Mouse (Mus musculus) forebrain, embryonic 16.5 days (tissue): ENCODE measurements around the gene Ank. TPM values are rescaled to one million over a fixed set of nuclear protein-coding genes. Genes with fewer than 3 reads are reported as not detected.
A peak's percentile ranks its signal among the peaks of the same experiment; 100 is the strongest.
"Not testable (repeated sequence)": the region's sequence is repeated elsewhere in the genome, so short reads cannot be mapped to it uniquely, and the experiment has no call there.

Experiments
- ATAC-seq: fragments of 200-750 bp; cut with Nextera tagmentation; 2 replicates; pipeline ENCODE4 v1.8.0; 2017; ENCODE audit warnings: mild to moderate bottlenecking, moderate library complexity
- H3K27ac ChIP-seq: fragments of 300-500 bp; sonication (generic); 2 replicates; pipeline ENCODE4 v1.5.1; 2014; ENCODE audit warnings: low read length, control low read depth
- H3K27me3 ChIP-seq: fragments of 300-500 bp; sonication (generic); replicated peaks from 2 replicates; pipeline ENCODE4 v1.6.1; 2014; ENCODE audit warnings: low read length; ENCODE audit not compliant: control insufficient read depth, insufficient read depth
- H3K36me3 ChIP-seq: fragments of 300-500 bp; sonication (generic); 2 replicates; pipeline ENCODE4 v1.6.1; 2014; ENCODE audit not compliant: control insufficient read depth, insufficient read depth
- H3K4me1 ChIP-seq: fragments of 300-500 bp; sonication (generic); replicated peaks from 2 replicates; pipeline ENCODE4 v1.6.1; 2014; ENCODE audit warnings: low read length; ENCODE audit not compliant: control insufficient read depth, insufficient read depth
- H3K4me2 ChIP-seq: fragments of 300-500 bp; sonication (generic); 2 replicates; pipeline ENCODE4 v1.6.1; 2014; ENCODE audit warnings: mild to moderate bottlenecking, low read length, control low read depth
- H3K4me3 ChIP-seq: fragments of 300-500 bp; sonication (generic); replicated peaks from 2 replicates; pipeline ENCODE4 v1.5.1; 2014; ENCODE audit warnings: mild to moderate bottlenecking, low read length, control low read depth
- H3K9ac ChIP-seq: fragments of 300-500 bp; sonication (generic); replicated peaks from 2 replicates; pipeline ENCODE4 v1.6.1; 2014; ENCODE audit warnings: low read depth, low read length, control low read depth
- H3K9me3 ChIP-seq: fragments of 300-500 bp; sonication (generic); 2 replicates; pipeline ENCODE4 v1.6.1; 2016; ENCODE audit warnings: low read length; ENCODE audit not compliant: control insufficient read depth
- WGBS: fragments of 180-500 bp; shearing (Covaris S2); extraction: QIAGEN DNeasy Blood & Tissue Kit; methylation state at CpG from one replicate; pipeline ENCODE4 v1.1.7; 2014; 5-methylcytosine and 5-hydroxymethylcytosine counted together
- polyA plus RNA-seq: library from polyadenylated mRNA; unstranded; fragments of >200 nt; fragmentation: Nextera tagmentation; extraction: Ambion mirVana; gene quantifications from 2 replicates; pipeline ENCODE4 v1.2.1, GENCODE M21; 2015

Gene Ank
- polyA plus RNA-seq, 1 experiment from 2014 or later = 17.9 TPM

DNA sequence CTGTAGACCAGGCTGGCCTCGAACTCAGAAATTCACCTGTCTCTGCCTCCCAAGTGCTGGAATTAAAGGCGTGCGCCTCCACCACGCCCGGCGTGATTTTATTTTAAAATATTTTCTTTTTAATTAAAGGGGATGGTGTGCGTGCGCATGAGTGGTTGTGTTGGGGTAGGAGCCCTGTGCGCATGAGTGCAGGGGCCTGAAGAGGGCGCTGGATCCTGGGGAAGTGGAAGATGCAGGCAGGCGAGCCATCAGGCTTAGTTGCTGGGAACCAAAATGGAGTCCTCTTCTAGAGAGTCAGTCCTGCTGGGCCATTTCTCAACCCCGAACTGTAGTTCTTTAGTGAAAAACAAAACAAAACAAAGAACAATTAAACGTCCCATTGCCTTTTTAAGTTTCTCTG lies 2.6 kb upstream of the Ank start:
- Histone ChIP-seq H3K9ac (no peak overlapping the region), H3K27me3 (no peaks in the 10 kb centered on the region), H3K4me1 (peaks cover 32% of the 10 kb centered on the region), H3K27ac (no peak overlapping the region), H3K9me3 (no peaks in the 10 kb centered on the region), H3K4me2 (no peak overlapping the region), H3K4me3 (no peak overlapping the region), H3K36me3 (no peaks in the 10 kb centered on the region)
- no peak for ATAC-seq
- 94% methylated on average over 13 of the region's 13 CpGs for WGBS

DNA sequence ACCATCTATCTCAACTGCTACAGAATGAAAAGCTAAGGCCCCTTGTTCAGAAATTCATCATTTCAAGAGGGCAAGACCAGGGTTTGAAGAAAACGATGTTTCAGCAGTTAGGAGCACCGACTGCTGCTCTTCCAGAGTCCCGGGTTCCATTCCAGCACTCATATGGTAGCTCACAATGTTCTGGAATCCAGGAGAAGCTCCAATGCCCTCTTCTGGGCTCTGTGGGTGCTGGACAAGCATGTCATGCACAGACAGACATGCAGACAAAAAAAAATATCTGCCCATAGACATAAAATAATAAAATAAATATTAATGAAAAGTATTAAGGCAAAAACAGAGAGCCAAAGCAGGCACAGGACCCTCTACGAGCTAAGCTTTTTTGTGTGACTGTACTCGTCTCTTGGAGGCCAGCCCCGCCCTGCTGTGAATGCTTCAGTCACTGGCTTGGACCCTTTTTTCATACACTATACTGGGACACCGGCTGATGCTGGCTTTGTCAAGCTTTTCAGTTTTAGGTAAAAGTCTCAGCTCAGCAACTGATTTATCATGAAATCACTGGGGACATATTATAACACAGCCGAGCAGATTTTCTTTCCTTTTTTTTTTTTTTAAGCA lies 979 bp upstream of the Ank start:
- peak overlapping the region; percentile 59 for H3K4me3 ChIP-seq
- H3K36me3 ChIP-seq = no peaks in the 10 kb centered on the region
- peak overlapping the region; percentile 67 for H3K4me2 ChIP-seq
- peak overlapping the region; percentile 80 for H3K9ac ChIP-seq
- peaks cover 33% of the 10 kb centered on the region for H3K4me1 ChIP-seq
- H3K9me3 ChIP-seq = no peaks in the 10 kb centered on the region
- peak; percentile 22; the same call in 1 of the 2 replicates for ATAC-seq
- WGBS = 15% methylated on average over 8 of the region's 8 CpGs
- H3K27me3 ChIP-seq = no peaks in the 10 kb centered on the region
- H3K27ac ChIP-seq = peak overlapping the region; percentile 96

DNA sequence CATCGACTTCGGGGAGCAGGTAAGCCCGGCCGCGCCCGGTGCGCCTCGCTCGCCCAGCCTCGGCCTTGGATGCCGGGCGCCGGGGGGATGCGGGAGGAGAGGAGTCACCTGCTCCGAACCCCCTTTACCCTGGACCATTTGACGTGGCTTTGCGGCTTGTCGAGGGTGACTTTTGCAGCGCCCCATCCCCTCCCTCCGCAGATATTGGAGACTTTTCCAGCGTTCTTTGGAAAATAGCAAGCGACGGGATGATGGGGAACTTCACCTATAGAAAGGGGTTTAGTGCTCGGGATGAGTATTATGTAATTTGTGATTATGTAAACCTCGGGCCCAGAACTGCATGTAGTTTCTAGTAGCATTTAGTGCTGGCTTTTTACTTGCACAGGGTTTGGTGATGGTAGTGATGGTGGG lies 609 bp downstream of the Ank start:
- Histone ChIP-seq H3K9me3 (no peaks in the 10 kb centered on the region), H3K4me3 (peak overlapping the region; percentile 59), H3K4me2 (peak overlapping the region; percentile 67), H3K4me1 (peaks cover 20% of the 10 kb centered on the region), H3K27me3 (no peaks in the 10 kb centered on the region), H3K9ac (peak overlapping the region; percentile 80), H3K27ac (peak overlapping the region; percentile 96), H3K36me3 (no peaks in the 10 kb centered on the region)
- WGBS = under 1% methylated on average over 24 of the region's 25 CpGs
- no peak; the same call in 1 of the 2 replicates for ATAC-seq

DNA sequence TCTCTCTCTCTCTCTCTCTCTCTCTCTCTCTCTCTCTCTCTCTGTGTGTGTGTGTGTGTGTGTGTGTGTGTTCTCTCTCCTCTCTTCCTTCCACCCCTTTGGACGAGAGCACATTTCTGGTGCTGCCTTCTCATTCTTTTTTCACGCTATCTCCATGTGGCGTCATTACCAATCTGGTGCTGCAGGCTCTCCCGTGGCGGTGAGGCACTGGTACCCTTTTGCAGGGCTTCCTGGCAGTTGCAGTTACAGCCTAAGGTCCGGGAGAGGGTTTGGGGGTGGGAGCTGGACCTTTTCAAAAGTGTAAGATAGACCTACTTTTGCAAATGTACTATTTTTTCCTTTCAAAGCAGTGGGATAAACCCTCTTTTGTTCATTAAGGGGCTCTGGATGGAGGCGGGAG lies 1.2 kb downstream of the Ank start:
- no peak for ATAC-seq

DNA sequence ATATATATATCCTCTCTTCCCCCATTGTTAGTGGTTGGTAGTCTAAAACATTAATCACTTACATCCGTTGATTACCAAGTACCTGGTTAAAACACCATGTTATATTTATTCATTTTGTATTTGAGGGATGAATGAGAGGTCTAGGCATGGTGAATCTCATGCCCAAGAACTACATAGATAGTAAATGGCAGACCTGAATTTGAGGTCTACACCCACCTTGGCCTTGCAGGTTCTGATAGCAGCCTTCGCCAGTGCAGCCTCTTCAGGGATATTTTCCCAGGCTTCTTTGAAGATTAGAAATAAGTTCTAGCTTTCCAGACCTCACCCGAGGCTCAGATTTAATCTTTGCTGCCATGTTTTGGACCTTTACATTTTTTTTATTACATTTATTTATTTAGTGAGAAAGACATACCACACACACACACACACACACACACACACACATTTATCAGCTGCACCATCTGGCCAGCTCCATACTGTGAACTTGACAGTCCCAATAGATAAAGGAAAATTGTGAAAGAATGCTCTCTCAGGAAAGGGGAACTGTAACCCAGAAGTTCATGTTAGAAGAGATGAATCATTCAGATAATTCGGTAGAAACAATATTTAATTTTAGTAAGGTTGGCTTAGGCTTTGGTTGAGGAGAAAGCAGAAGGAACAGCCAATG lies 2.5 kb downstream of the Ank start:
- Histone ChIP-seq H3K4me1 (peaks cover 26% of the 10 kb centered on the region), H3K4me2 (peak overlapping the region; percentile 32), H3K27ac (no peak overlapping the region), H3K9me3 (no peaks in the 10 kb centered on the region), H3K4me3 (no peak overlapping the region; the same call in 1 of the 2 replicates), H3K9ac (no peak overlapping the region), H3K27me3 (no peaks in the 10 kb centered on the region), H3K36me3 (no peaks in the 10 kb centered on the region)
- WGBS = 88% methylated on average over 4 of the region's 4 CpGs
- ATAC-seq = no peak

More for the DNA sequence above, 1.2 kb downstream of the Ank start:
- Histone ChIP-seq H3K4me3 (peak overlapping the region; percentile 59), H3K27ac (peak overlapping the region; percentile 96), H3K27me3 (no peaks in the 10 kb centered on the region), H3K4me2 (peak overlapping the region; percentile 67), H3K36me3 (no peaks in the 10 kb centered on the region), H3K9me3 (no peaks in the 10 kb centered on the region), H3K9ac (peak overlapping the region; percentile 80), H3K4me1 (peaks cover 24% of the 10 kb centered on the region)
- WGBS = 7% methylated on average over 7 of the region's 7 CpGs

DNA sequence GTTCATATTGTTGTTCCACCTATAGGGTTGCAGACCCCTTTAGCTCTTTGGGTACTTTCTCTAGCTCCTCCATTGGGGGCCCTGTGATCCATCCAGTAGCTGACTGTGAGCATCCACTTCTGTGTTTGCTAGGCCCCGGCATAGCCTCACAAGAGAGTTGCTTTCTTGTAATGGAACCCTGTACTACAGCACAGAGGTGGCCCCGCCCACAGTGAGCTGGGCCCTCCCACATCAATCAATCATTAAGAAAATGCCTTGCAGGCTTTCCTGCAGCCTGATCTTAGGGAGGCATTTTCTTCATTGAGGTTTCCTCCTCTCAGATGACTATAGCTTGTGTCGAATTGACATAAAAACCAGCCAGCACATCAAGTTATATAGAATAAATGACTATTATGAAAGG lies 3.9 kb downstream of the Ank start:
- peaks cover 25% of the 10 kb centered on the region for H3K4me1 ChIP-seq
- not testable (repeated sequence) for H3K27me3 ChIP-seq, ATAC-seq, H3K36me3 ChIP-seq, H3K4me2 ChIP-seq, H3K9me3 ChIP-seq, H3K9ac ChIP-seq, H3K27ac ChIP-seq, H3K4me3 ChIP-seq
- 62% methylated on average over 3 of the region's 3 CpGs for WGBS

DNA sequence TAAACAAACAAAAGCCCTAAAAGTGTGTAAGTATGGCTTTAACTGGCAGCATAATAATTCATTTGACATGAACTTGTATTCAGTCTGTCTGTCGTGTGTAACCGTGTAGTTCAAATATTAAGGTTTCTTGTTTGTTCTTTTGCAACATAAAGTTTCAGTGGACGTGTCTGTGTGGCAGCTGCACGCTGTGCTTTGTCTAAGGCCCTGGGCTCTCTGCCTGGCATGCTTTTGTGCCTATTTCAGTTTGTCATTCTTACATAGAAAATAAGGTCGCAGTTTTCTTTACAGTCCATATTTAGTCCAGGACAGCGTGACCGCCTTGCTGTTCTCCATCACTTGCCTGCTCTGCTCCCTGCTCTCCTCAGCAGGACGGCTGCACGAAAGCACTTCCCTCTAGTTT lies 5.8 kb downstream of the Ank start:
- peaks cover 20% of the 10 kb centered on the region for H3K4me1 ChIP-seq
- no peaks in the 10 kb centered on the region for H3K9me3 ChIP-seq
- peak overlapping the region; percentile 16 for H3K4me2 ChIP-seq
- peak; percentile 29; the same call in 1 of the 2 replicates for ATAC-seq
- no peaks in the 10 kb centered on the region for H3K27me3 ChIP-seq
- H3K27ac ChIP-seq = no peak overlapping the region
- H3K9ac ChIP-seq = no peak overlapping the region
- 29% methylated on average over 9 of the region's 9 CpGs for WGBS
- no peaks in the 10 kb centered on the region for H3K36me3 ChIP-seq
- no peak overlapping the region for H3K4me3 ChIP-seq

DNA sequence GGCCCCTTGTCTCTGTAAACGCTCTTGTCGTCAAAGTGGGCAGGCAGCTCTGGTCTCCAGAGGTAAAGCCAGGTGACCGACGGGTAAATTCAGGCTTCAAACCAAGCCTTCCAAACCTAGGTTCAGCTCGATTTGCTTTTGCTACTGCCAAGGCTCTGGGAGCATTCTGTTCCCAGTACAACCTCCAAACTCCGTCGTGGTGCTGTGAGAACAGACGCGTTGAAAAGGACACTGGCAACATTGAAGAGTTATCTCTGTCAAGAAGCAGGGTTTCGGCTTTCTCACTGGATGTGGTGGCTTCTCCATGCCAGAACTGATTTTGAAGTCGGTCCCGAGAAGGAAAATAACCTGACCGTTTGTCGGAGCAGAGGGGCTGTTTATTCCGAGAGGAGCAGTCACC lies 9.5 kb downstream of the Ank start:
- WGBS = 81% methylated on average over 15 of the region's 15 CpGs

DNA sequence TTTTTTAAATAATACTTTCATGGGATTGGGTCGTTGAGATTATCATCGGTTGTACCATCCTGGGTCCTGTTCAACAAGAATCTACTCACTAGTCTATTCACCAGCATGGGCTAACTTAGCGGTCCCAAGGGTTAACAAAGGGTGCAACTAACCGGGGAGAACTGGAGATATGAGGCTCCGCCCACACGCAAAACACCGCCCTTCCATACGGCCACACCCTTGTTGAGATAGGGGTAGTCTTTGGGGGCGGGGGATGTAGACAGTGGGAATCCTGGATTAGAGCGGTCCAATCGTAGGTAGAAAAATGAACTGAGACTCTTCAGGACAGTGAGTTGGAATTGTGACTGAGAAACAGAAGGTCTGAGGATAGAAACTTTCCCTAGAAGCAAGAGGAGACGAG lies 10.2 kb downstream of the Ank start:
- peaks cover 13% of the 10 kb centered on the region for H3K4me1 ChIP-seq
- 89% methylated on average over 12 of the region's 12 CpGs for WGBS
- H3K9ac ChIP-seq = no peak overlapping the region
- no peak overlapping the region for H3K27ac ChIP-seq
- H3K4me2 ChIP-seq = no peak overlapping the region
- no peaks in the 10 kb centered on the region for H3K9me3 ChIP-seq
- no peaks in the 10 kb centered on the region for H3K27me3 ChIP-seq
- H3K36me3 ChIP-seq = no peaks in the 10 kb centered on the region
- H3K4me3 ChIP-seq = no peak overlapping the region
- no peak for ATAC-seq

More for the DNA sequence above, 9.5 kb downstream of the Ank start:
- ATAC-seq = no peak
- peaks cover 13% of the 10 kb centered on the region for H3K4me1 ChIP-seq
- H3K9me3 ChIP-seq = no peaks in the 10 kb centered on the region
- no peaks in the 10 kb centered on the region for H3K36me3 ChIP-seq
- no peak overlapping the region for H3K9ac ChIP-seq
- no peak overlapping the region for H3K4me3 ChIP-seq
- no peaks in the 10 kb centered on the region for H3K27me3 ChIP-seq
- H3K27ac ChIP-seq = no peak overlapping the region
- H3K4me2 ChIP-seq = no peak overlapping the region
